Mouse (Mus musculus) CH12.LX (cell line): ENCODE measurements at regions not wholly inside any gene's neighbourhood (a gene's known extent, or its start where the extent isn't known, plus 50 kb on each side); places are given as distances from the start of the nearest gene placed in this dataset.

Experiments used
- DNase-seq: peaks from one replicate; pipeline ENCODE4 v3.0.0-alpha.2; 2013; ENCODE audit errors: extremely low read depth
- H3K27ac ChIP-seq: 2 replicates; pipeline ENCODE4 v1.5.1; 2012; ENCODE audit warnings: low read depth, mild to moderate bottlenecking, control low read depth, moderate library complexity; ENCODE audit not compliant: insufficient read depth
- H3K27me3 ChIP-seq: replicated peaks from 2 replicates; pipeline ENCODE3; 2012; ENCODE audit warnings: inconsistent platforms
- H3K36me3 ChIP-seq, 2 experiments: replicated peaks in 1 of 2; 2 replicates each; pipeline versions ENCODE3 to v1.6.1; 2012; ENCODE audit warnings: inconsistent platforms in 1 of 2, low read length in 1 of 2, mild to moderate bottlenecking in 1 of 2, mixed read lengths in 1 of 2, moderate library complexity in 1 of 2; ENCODE audit not compliant: control insufficient read depth in 1 of 2, insufficient read depth in 1 of 2
- H3K4me1 ChIP-seq, 2 experiments: 2 replicates each; pipeline ENCODE4 v1.6.1; 2012; ENCODE audit warnings: inconsistent platforms in 1 of 2, moderate library complexity in 1 of 2; ENCODE audit not compliant: insufficient read depth in 2 of 2, control insufficient read depth in 1 of 2
- H3K4me2 ChIP-seq: 2 replicates; pipeline ENCODE4 v1.6.1; 2012; ENCODE audit warnings: low read depth, mild to moderate bottlenecking, control low read depth; ENCODE audit not compliant: poor library complexity, insufficient read depth, severe bottlenecking
- H3K4me3 ChIP-seq, 3 experiments: fragments of 150-350 bp in 1 of 3; sonication (generic) in 1 of 3; replicated peaks in 1 of 3; 2 replicates each; pipeline versions ENCODE3 to v1.5.1; 2011 to 2012; ENCODE audit warnings: low read depth in 2 of 3, low read length in 2 of 3, mild to moderate bottlenecking in 2 of 3, moderate library complexity in 2 of 3, control low read depth in 1 of 3, improper control_type of control experiment in 1 of 3, inconsistent platforms in 1 of 3, mixed read lengths in 1 of 3; ENCODE audit not compliant: poor library complexity in 1 of 3
- H3K79me2 ChIP-seq: replicated peaks from 2 replicates; pipeline ENCODE4 v1.6.1; 2012; ENCODE audit warnings: mild to moderate bottlenecking, moderate library complexity; ENCODE audit not compliant: control insufficient read depth, poor library complexity, insufficient read depth, severe bottlenecking; ENCODE audit errors: extremely low read depth
- H3K9ac ChIP-seq: 2 replicates; pipeline ENCODE4 v1.6.1; 2012; ENCODE audit warnings: low read depth, mild to moderate bottlenecking, control low read depth, moderate library complexity; ENCODE audit not compliant: insufficient read depth
- H3K9me3 ChIP-seq: replicated peaks from 2 replicates; pipeline ENCODE3; 2012; ENCODE audit warnings: low read length, inconsistent platforms, mixed read lengths
- BHLHE40 ChIP-seq: IDR thresholded peaks from 2 replicates; pipeline ENCODE4 v1.6.1; 2011; ENCODE audit warnings: mild to moderate bottlenecking, low read depth, low read length, improper control_type of control experiment
- CHD2 ChIP-seq: IDR thresholded peaks from 2 replicates; pipeline ENCODE4 v1.6.1; 2011; ENCODE audit warnings: low read length, improper control_type of control experiment
- ELF1 ChIP-seq: IDR thresholded peaks from 2 replicates; pipeline ENCODE4 v1.6.1; 2014; ENCODE audit warnings: low read depth, mild to moderate bottlenecking, inconsistent platforms, low read length, improper control_type of control experiment
- EP300 ChIP-seq: IDR thresholded peaks from 2 replicates; pipeline ENCODE4 v1.6.1; 2011; ENCODE audit warnings: low read length, improper control_type of control experiment
- ETS1 ChIP-seq: conservative IDR thresholded peaks from 2 replicates; pipeline ENCODE4 v1.6.1; 2012; ENCODE audit warnings: low read depth, mild to moderate bottlenecking, inconsistent platforms, low read length, improper control_type of control experiment, moderate library complexity
- HCFC1 ChIP-seq: IDR thresholded peaks from 2 replicates; pipeline ENCODE4 v1.6.1; 2012; ENCODE audit warnings: low read depth, mild to moderate bottlenecking, inconsistent platforms, low read length, improper control_type of control experiment
- IRF4 ChIP-seq: IDR thresholded peaks from 2 replicates; pipeline ENCODE4 v1.6.1; 2014; ENCODE audit warnings: low read depth, mild to moderate bottlenecking, inconsistent platforms, low read length, improper control_type of control experiment
- JUN ChIP-seq: IDR thresholded peaks from 2 replicates; pipeline ENCODE4 v1.6.1; 2011; ENCODE audit warnings: low read depth, mild to moderate bottlenecking, low read length, improper control_type of control experiment, moderate library complexity; ENCODE audit not compliant: insufficient read depth
- JUND ChIP-seq: conservative IDR thresholded peaks from 2 replicates; pipeline ENCODE4 v1.6.1; 2011; ENCODE audit warnings: low read depth, low read length, improper control_type of control experiment
- KAT2A ChIP-seq: IDR thresholded peaks from 2 replicates; pipeline ENCODE4 v1.6.1; 2012; ENCODE audit warnings: low read length, improper control_type of control experiment, inconsistent platforms; ENCODE audit not compliant: insufficient replicate concordance
- MAX ChIP-seq: IDR thresholded peaks from 2 replicates; pipeline ENCODE4 v1.6.1; 2011; ENCODE audit warnings: low read length, improper control_type of control experiment
- MAZ ChIP-seq: IDR thresholded peaks from 2 replicates; pipeline ENCODE4 v1.6.1; 2012; ENCODE audit warnings: low read depth, mild to moderate bottlenecking, inconsistent platforms, low read length, improper control_type of control experiment, moderate library complexity
- MEF2A ChIP-seq: IDR thresholded peaks from 2 replicates; pipeline ENCODE4 v1.6.1; 2014; ENCODE audit warnings: low read depth, mild to moderate bottlenecking, inconsistent platforms, low read length, improper control_type of control experiment, borderline replicate concordance
- MYC ChIP-seq: IDR thresholded peaks from 2 replicates; pipeline ENCODE4 v1.6.1; 2011; ENCODE audit warnings: low read depth, mild to moderate bottlenecking, improper control_type of control experiment, low read length
- NRF1 ChIP-seq: IDR thresholded peaks from 2 replicates; pipeline ENCODE4 v1.6.1; 2014; ENCODE audit warnings: low read depth, mild to moderate bottlenecking, inconsistent platforms, low read length, improper control_type of control experiment, moderate library complexity
- POLR2A ChIP-seq: IDR thresholded peaks from 2 replicates; pipeline ENCODE4 v1.6.1; 2011; ENCODE audit warnings: low read depth, mild to moderate bottlenecking, improper control_type of control experiment, low read length
- RCOR1 ChIP-seq: conservative IDR thresholded peaks from 2 replicates; pipeline ENCODE4 v1.6.1; 2012; ENCODE audit warnings: low read depth, mild to moderate bottlenecking, inconsistent platforms, low read length, improper control_type of control experiment
- SMC3 ChIP-seq: IDR thresholded peaks from 2 replicates; pipeline ENCODE4 v1.6.1; 2011; ENCODE audit warnings: low read depth, low read length, improper control_type of control experiment
- TCF12 ChIP-seq: IDR thresholded peaks from 2 replicates; pipeline ENCODE4 v1.6.1; 2014; ENCODE audit warnings: low read depth, mild to moderate bottlenecking, inconsistent platforms, low read length, improper control_type of control experiment
- UBTF ChIP-seq: IDR thresholded peaks from 2 replicates; pipeline ENCODE4 v1.6.1; 2012; ENCODE audit warnings: low read depth, mild to moderate bottlenecking, inconsistent platforms, low read length, improper control_type of control experiment, moderate library complexity
- USF1 ChIP-seq: IDR thresholded peaks from 2 replicates; pipeline ENCODE4 v1.6.1; 2014; ENCODE audit warnings: low read depth, mild to moderate bottlenecking, inconsistent platforms, low read length, improper control_type of control experiment
- ZC3H11A ChIP-seq: IDR thresholded peaks from 2 replicates; pipeline ENCODE4 v1.6.1; 2012; ENCODE audit warnings: low read depth, mild to moderate bottlenecking, inconsistent platforms, low read length, improper control_type of control experiment
- ZMIZ1 ChIP-seq: IDR thresholded peaks from 2 replicates; pipeline ENCODE4 v1.6.1; 2012; ENCODE audit warnings: low read depth, mild to moderate bottlenecking, inconsistent platforms, low read length, improper control_type of control experiment
- dilution Hi-C: fragments of 300-500 bp; cut with MboI; formaldehyde crosslinking; loops from 2 replicates; pipeline ENCODE4 v1.14.3; 2020; ENCODE audit warnings: low sequenced_read_pairs; ENCODE audit not compliant: extremely low pct_unique_long_range_greater_than_20kb, extremely low pct_ligation_motif_present
- in situ Hi-C: fragments of 300-500 bp; cut with MboI; formaldehyde crosslinking; loops from 3 replicates; pipeline ENCODE4 v1.14.3; 2019; ENCODE audit warnings: low sequenced_read_pairs, low pct_ligation_motif_present, low pct_unique_long_range_greater_than_20kb, mixed read lengths

DNA sequence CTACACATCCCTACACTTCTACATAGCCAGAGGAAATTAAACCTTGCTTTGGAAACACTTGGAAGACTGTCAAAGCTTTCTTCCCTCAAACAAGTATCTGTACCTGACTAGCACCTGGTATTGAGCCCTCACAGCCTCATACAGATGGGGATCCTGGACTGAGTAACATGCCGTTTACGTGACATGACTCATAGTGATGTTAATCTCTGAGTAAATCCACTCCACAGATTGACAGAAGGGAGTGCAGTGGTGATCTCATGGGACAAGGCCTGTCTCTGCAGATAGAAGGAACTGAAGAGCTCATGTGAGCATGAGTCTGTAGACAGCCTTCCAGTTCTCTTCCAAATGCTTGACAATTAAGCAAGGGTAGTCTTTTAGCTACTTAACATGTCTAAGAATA, 141.8 kb upstream of the Ccnd2 start:
- no peaks in the 10 kb centered on the region for H3K9me3 ChIP-seq
- no peaks in the 10 kb centered on the region for H3K36me3 ChIP-seq
- H3K79me2 ChIP-seq = no peaks in the 10 kb centered on the region
- peak overlapping the region; percentile 77; the same call in 1 of the 2 replicates for H3K4me2 ChIP-seq
- H3K27ac ChIP-seq = no peak overlapping the region
- H3K4me3 ChIP-seq = no peak overlapping the region
- TF ChIP-seq POLR2A = no peak
- no peak for TF ChIP-seq NRF1
- TF ChIP-seq ZMIZ1 = no peak; the same call in 1 of the 2 replicates
- TF ChIP-seq BHLHE40 = peak; percentile 94
- no peak for TF ChIP-seq ZC3H11A
- TF ChIP-seq IRF4 = peak; percentile 93
- TF ChIP-seq ELF1 = no peak
- no peak for TF ChIP-seq USF1
- TF ChIP-seq JUND = peak; percentile 84; the same call in 1 of the 2 replicates
- peak; percentile 92 for TF ChIP-seq ETS1
- no peak for TF ChIP-seq MYC
- peak; percentile 61 for TF ChIP-seq MAX
- TF ChIP-seq CHD2 = peak; percentile 69; the same call in 1 of the 2 replicates
- TF ChIP-seq MEF2A = peak; percentile 99
- peak; percentile 94 for TF ChIP-seq EP300
- TF ChIP-seq HCFC1 = 0 out of 2 replicates have a peak, but pooled peaks have one; percentile 13
- TF ChIP-seq SMC3 = peak; percentile 15; the same call in 1 of the 2 replicates
- no peak for TF ChIP-seq UBTF
- peak; percentile 92 for TF ChIP-seq TCF12
- no peak for TF ChIP-seq KAT2A
- TF ChIP-seq RCOR1 = peak; percentile 81; the same call in 1 of the 2 replicates
- TF ChIP-seq MAZ = 0 out of 2 replicates have a peak, but pooled peaks have one; percentile 39
- TF ChIP-seq JUN = peak; percentile 94
- TF ChIP-seq, all 38 proteins: peak for 14
- no peak overlapping the region for H3K9ac ChIP-seq
- peak; percentile 70 for DNase-seq
- peaks cover 3% of the 10 kb centered on the region for H3K27me3 ChIP-seq
- dilution Hi-C loops = no loop called here
- peaks cover 18 to 24% of the 10 kb centered on the region in 2 experiments for H3K4me1 ChIP-seq
- in situ Hi-C loops = no loop called here
